Mouse (Mus musculus): ENCODE measurements around the gene Olfr462. TPM values are rescaled to one million over a fixed set of nuclear protein-coding genes. Genes with fewer than 3 reads are reported as not detected.

The Olfr462 gene
- not detected in 2 replicates for polyA plus RNA-seq (2012)

GRCm38 (mm10) chr11:87892168-87892567 is at the start of gene Olfr462:
TSS of gene Olfr462 (minus strand) at chr11:87892268.
- TF ChIP-seq GATA1 (IDR thresholded peaks at IDR 0.05; ENCODE audit: low read length) = no peak

- no peak for TF ChIP-seq GATA1 (IDR thresholded peaks at IDR 0.05; ENCODE audit: low read length)
Measured at GRCm38 (mm10) chr11:87935467-87935866, 43.4 kb upstream of the Olfr462 start.

- TF ChIP-seq GATA1 (IDR thresholded peaks at IDR 0.05; ENCODE audit: low read length) = no peak
Measured at GRCm38 (mm10) chr11:87933731-87934130, 41.7 kb upstream of the Olfr462 start.

- TF ChIP-seq GATA1 (IDR thresholded peaks at IDR 0.05; ENCODE audit: low read length) = no peak
Measured at GRCm38 (mm10) chr11:87930348-87930747, 38.3 kb upstream of the Olfr462 start.

DNA sequence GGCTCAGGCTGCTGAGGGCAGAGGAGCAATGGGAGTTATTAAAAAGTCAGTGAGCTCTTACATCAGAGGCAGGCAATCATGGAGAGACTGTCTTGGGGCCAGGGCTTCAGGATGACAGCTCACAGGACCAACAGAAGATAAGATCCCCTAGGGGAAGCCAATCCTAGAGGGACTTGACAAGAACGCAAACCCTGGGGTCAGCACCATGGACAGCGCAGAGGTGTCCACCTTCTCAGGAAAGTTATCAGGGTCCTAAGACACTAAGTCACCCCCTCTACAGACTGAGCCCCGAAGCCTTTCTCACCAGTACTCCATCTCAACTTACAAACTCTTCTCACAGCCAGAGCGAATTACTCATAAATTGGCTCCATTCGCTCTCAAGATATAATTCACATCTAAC is 28.9 kb upstream of the Olfr462 start, which contains the start of gene Olfr464:
TSS of gene Olfr464 (minus strand) at position 2 of the 400 bp plus-strand sequence.
- TF ChIP-seq GATA1 (IDR thresholded peaks at IDR 0.05; ENCODE audit: low read length) = no peak

GRCm38 (mm10) chr11:87920301-87920700 is 28.2 kb upstream of the Olfr462 start:
- no peak for TF ChIP-seq GATA1 (IDR thresholded peaks at IDR 0.05; ENCODE audit: low read length)

DNA sequence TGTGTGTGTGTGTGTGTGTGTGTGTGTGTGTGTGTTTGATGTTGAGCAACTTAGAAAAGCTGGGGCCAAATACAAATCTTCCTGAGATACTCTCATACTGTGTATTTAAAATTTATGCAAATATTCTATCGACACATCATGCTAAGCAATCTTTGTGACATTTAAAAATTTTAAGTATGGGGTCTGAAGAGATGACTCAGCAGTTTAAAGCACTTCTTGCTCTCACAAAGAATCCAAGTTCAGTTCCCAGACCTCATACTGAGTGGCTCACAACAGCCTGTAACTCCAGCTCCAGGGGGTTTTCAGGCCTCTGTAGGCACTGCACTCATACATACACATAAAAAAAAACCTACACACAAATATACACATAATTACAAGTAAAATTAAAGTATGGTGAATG is 23.9 kb upstream of the Olfr462 start:
- no peak for TF ChIP-seq GATA1 (IDR thresholded peaks at IDR 0.05; ENCODE audit: low read length)

DNA sequence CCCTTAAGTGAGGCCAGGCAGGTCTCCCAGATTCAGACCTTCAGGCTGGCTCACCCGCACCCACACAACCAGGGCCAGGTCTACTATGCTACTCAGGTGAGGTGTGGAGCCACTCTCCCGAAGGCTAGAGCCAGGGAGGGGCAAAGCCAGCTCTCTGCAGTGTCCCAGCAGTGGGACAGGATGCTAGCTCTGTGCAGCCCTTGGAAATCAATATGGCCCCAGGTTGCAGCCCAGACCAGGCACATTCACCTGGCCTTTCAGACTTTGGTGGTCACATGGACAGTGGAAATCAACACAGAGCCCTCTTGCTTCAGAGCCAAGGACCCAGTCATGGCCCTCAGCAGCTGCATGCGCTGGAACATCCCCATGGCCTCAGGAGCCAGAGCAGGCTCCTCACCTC is 12.3 kb upstream of the Olfr462 start:
- no peak for TF ChIP-seq GATA1 (IDR thresholded peaks at IDR 0.05; ENCODE audit: low read length)

GRCm38 (mm10) chr11:87897287-87897686 is 5.2 kb upstream of the Olfr462 start, which contains the start of gene Olfr463:
TSS of gene Olfr463 (minus strand) at chr11:87897387.
- TF ChIP-seq GATA1 (IDR thresholded peaks at IDR 0.05; ENCODE audit: low read length) = no peak

DNA sequence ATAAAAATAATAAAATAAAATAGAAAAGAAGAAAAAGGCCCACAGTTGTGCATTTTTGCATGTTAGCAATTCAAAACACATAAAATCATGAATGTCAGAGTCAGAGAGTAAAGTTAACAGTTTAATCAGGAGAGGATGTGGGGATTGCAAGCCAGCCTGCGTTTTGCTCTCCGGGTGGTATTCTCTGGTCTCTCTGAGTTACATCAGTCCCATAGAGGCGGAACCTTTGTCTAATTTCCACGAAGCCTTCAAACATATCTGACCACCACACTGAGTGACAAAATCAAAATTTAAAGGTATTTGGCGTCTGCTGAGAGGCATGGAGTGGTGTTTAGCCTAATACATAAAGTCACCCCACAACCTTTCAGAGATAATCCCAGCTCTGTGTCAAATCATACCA is 7.2 kb downstream of the Olfr462 start:
- no peak for TF ChIP-seq GATA1 (IDR thresholded peaks at IDR 0.05; ENCODE audit: low read length)

GRCm38 (mm10) chr11:87883493-87883892 is 8.6 kb downstream of the Olfr462 start:
- no peak for TF ChIP-seq GATA1 (IDR thresholded peaks at IDR 0.05; ENCODE audit: low read length)

GRCm38 (mm10) chr11:87881714-87882113 is 10.4 kb downstream of the Olfr462 start:
- TF ChIP-seq GATA1 (IDR thresholded peaks at IDR 0.05; ENCODE audit: low read length) = no peak

- no peak for TF ChIP-seq GATA1 (IDR thresholded peaks at IDR 0.05; ENCODE audit: low read length)
Measured at GRCm38 (mm10) chr11:87879826-87880225, 12.2 kb downstream of the Olfr462 start.

DNA sequence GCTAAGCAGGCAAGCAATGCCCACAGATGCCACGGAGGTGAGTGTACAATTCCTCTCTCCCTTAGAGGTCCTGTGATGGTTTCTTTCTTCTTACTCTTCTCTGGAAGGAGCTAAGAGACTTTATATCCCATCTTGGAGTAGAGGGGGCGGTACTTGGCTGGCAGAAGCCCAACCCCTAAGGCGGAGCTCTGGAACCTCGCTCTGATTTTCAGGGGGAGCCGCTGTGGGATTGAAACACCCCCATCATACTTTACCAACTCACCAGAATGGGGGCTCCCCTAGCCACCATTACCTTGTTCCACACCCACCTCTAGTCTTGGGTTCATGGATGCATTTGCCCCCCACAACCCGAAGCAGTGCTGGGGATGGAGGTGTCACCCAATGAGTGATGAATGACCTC is 16.6 kb downstream of the Olfr462 start, which contains the start of gene Epx:
TSS of gene Epx (minus strand) at position 101 of the 400 bp plus-strand sequence.
- TF ChIP-seq GATA1 (IDR thresholded peaks at IDR 0.05; ENCODE audit: low read length) = no peak

DNA sequence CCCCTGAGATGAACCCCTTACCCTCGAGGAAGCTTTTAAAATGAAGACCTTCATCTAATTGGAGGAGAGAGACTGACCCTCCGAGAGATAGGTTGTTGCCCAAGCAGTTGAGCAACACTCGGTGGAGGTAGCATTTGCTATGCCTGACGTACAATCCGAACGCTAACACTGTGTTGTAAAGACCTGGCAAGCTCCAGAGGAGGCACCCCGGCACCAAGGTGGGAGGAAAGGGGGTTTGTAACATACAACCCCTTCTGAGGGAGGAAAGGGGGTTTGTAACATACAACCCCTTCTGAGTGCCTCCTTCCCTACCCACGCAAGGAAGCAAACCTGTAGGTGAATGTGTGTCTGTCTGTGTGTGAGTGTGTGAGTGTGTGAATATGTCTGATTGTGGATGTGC is 20.3 kb downstream of the Olfr462 start:
- TF ChIP-seq GATA1 (IDR thresholded peaks at IDR 0.05; ENCODE audit: low read length) = no peak

GRCm38 (mm10) chr11:87870096-87870495 is 22.0 kb downstream of the Olfr462 start:
- TF ChIP-seq GATA1 (IDR thresholded peaks at IDR 0.05; ENCODE audit: low read length) = no peak

DNA sequence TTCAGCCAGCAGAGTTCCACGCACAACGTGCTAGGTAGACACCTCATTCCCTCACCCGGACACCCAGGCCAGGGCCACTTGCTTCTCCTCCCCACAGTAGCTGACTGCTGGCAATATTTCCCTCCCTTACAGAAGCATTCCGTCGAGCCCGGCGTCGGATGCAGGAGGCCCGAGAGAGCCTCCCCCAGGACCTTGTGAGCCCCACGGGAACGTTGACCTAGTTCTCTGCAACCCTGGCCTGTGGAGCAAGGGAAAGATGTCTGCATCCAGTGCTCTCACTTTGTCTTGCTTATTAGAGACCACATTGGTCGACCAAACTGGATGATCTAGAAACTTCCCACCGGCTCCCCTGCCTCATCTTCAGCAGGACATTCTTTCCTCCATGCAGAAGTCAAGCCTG is 29.3 kb downstream of the Olfr462 start:
- TF ChIP-seq GATA1 (IDR thresholded peaks at IDR 0.05; ENCODE audit: low read length) = no peak

DNA sequence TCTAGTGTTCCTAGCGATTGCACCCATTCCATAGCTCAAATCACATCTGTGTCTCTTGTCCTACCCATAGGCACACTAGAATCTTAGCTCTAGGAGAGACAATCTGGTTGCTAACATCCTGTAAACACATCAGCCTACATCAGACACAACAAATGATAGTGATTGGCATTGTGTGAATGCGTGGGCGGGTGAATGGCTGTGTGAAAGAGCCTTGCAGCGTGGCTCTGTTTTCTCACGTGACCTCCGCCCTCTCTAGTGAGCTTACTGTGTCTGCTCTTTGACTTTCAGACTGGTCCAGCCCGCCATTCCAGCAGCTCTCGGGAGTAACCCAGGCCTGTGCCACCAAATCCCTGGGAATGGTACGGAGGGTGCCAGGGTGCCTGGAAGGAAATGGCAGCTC is 31.6 kb downstream of the Olfr462 start:
- TF ChIP-seq GATA1 (IDR thresholded peaks at IDR 0.05; ENCODE audit: low read length) = no peak
